Comparison of ENCODE assay signal across 14 mouse cellular contexts in genomic region chr12:106829323-106829722, GRCm38 (mm10).
DNase-seq lines count a peak whose midpoint lies in the region; ATAC-seq lines count a peak whose summit lies in the region.
"Had no signal": no experiment of that assay in that cellular context is flagged by ENCODE, and none has a peak within 500 bp of the region (broad histone marks: within the 10 kb centered on the region; RNA-seq: fewer than 3 reads in every experiment).

No protein-coding gene starts in this region.

- WGBS in intestine, embryonic 14.5 days = 17% methylated on average over 9 of the region's 9 CpGs
- WGBS in intestine, embryonic 16.5 days = 31% methylated on average over 9 of the region's 9 CpGs
- WGBS in embryonic facial prominence, embryonic 10.5 days = 11% methylated on average over 9 of the region's 9 CpGs
- WGBS in embryonic facial prominence, embryonic 15.5 days = 14% methylated on average over 9 of the region's 9 CpGs
- 6% methylated on average over 9 of the region's 9 CpGs for WGBS in midbrain, embryonic 15.5 days

- H3K4me2 ChIP-seq in intestine, embryonic 14.5 days (ENCODE audit: low read length) = 0 out of 2 replicates have a peak overlapping the region, but pooled peaks have one; percentile 2
- no peak overlapping the region for H3K4me2 ChIP-seq in intestine, embryonic 16.5 days (ENCODE audit: low read depth, low read length)
- H3K4me2 ChIP-seq in embryonic facial prominence, embryonic 15.5 days (replicated peaks) = no peak overlapping the region
- no peak overlapping the region for H3K4me2 ChIP-seq in midbrain, embryonic 15.5 days
- H3K4me2 ChIP-seq: liver, embryonic 13.5 days had no signal

- no peaks in the 10 kb centered on the region for H3K27me3 ChIP-seq in intestine, embryonic 14.5 days (replicated peaks; ENCODE audit: control insufficient read depth, insufficient read depth, low read length)
- no peaks in the 10 kb centered on the region for H3K27me3 ChIP-seq in intestine, embryonic 16.5 days (replicated peaks; ENCODE audit: control insufficient read depth, insufficient read depth, low read length)
- peaks cover 30% of the 10 kb centered on the region for H3K27me3 ChIP-seq in embryonic facial prominence, embryonic 10.5 days (replicated peaks; ENCODE audit: low read depth, poor library complexity, severe bottlenecking)
- no peaks in the 10 kb centered on the region for H3K27me3 ChIP-seq in embryonic facial prominence, embryonic 15.5 days
- no peaks in the 10 kb centered on the region for H3K27me3 ChIP-seq in midbrain, embryonic 15.5 days (replicated peaks)
- H3K27me3 ChIP-seq: liver, embryonic 13.5 days had no signal

- H3K9me3 ChIP-seq in intestine, embryonic 14.5 days (ENCODE audit: control insufficient read depth, low read length) = no peaks in the 10 kb centered on the region
- H3K9me3 ChIP-seq in intestine, embryonic 16.5 days (ENCODE audit: control insufficient read depth, low read length) = no peaks in the 10 kb centered on the region
- no peaks in the 10 kb centered on the region for H3K9me3 ChIP-seq in embryonic facial prominence, embryonic 10.5 days
- H3K9me3 ChIP-seq in embryonic facial prominence, embryonic 15.5 days (replicated peaks) = no peaks in the 10 kb centered on the region
- H3K9me3 ChIP-seq in midbrain, embryonic 15.5 days = no peaks in the 10 kb centered on the region
- H3K9me3 ChIP-seq: liver, embryonic 13.5 days had no signal

- H3K4me1 ChIP-seq in intestine, embryonic 14.5 days (replicated peaks; ENCODE audit: control insufficient read depth, insufficient read depth, low read length) = peaks cover 5% of the 10 kb centered on the region; the same call in 1 of the 2 replicates
- 0 out of 2 replicates have a peak, but pooled peaks cover 2% of the 10 kb centered on the region for H3K4me1 ChIP-seq in intestine, embryonic 16.5 days (ENCODE audit: control insufficient read depth, insufficient read depth, low read length)
- H3K4me1 ChIP-seq in embryonic facial prominence, embryonic 10.5 days = peaks cover 50% of the 10 kb centered on the region
- peaks cover 15% of the 10 kb centered on the region for H3K4me1 ChIP-seq in embryonic facial prominence, embryonic 15.5 days
- H3K4me1 ChIP-seq in midbrain, embryonic 15.5 days = peaks cover 12% of the 10 kb centered on the region
- H3K4me1 ChIP-seq: liver, embryonic 13.5 days had no signal

- H3K4me3 ChIP-seq in intestine, embryonic 14.5 days (ENCODE audit: low read depth, low read length) = no peak overlapping the region
- H3K4me3 ChIP-seq in intestine, embryonic 16.5 days (ENCODE audit: low read length) = no peak overlapping the region
- no peak overlapping the region for H3K4me3 ChIP-seq in embryonic facial prominence, embryonic 10.5 days
- H3K4me3 ChIP-seq in embryonic facial prominence, embryonic 15.5 days (replicated peaks) = no peak overlapping the region
- no peak overlapping the region for H3K4me3 ChIP-seq in midbrain, embryonic 15.5 days
- H3K4me3 ChIP-seq: gastrocnemius, adult 2 months; liver, embryonic 13.5 days; myocyte had no signal

- H3K36me3 ChIP-seq in intestine, embryonic 14.5 days (ENCODE audit: control insufficient read depth, insufficient read depth, low read length) = no peaks in the 10 kb centered on the region
- H3K36me3 ChIP-seq in intestine, embryonic 16.5 days (ENCODE audit: control insufficient read depth, insufficient read depth, low read length) = no peaks in the 10 kb centered on the region
- H3K36me3 ChIP-seq in embryonic facial prominence, embryonic 10.5 days (replicated peaks) = no peaks in the 10 kb centered on the region
- no peaks in the 10 kb centered on the region for H3K36me3 ChIP-seq in embryonic facial prominence, embryonic 15.5 days
- H3K36me3 ChIP-seq in midbrain, embryonic 15.5 days (replicated peaks) = no peaks in the 10 kb centered on the region
- H3K36me3 ChIP-seq: liver, embryonic 13.5 days had no signal

- no peak overlapping the region for H3K27ac ChIP-seq in intestine, embryonic 14.5 days (ENCODE audit: low read depth)
- no peak overlapping the region for H3K27ac ChIP-seq in intestine, embryonic 16.5 days (ENCODE audit: low read length)
- H3K27ac ChIP-seq in embryonic facial prominence, embryonic 10.5 days (replicated peaks) = peak overlapping the region; percentile 53
- no peak overlapping the region for H3K27ac ChIP-seq in embryonic facial prominence, embryonic 15.5 days (replicated peaks)
- 0 out of 2 replicates have a peak overlapping the region, but pooled peaks have one; percentile 13 for H3K27ac ChIP-seq in midbrain, embryonic 15.5 days
- H3K27ac ChIP-seq: gastrocnemius, adult 2 months; liver, embryonic 13.5 days had no signal

- no peak for ATAC-seq in intestine, embryonic 14.5 days (replicated peaks; ENCODE audit: low FRiP score, low TSS enrichment, low read depth)
- no peak for ATAC-seq in intestine, embryonic 16.5 days
- 0 out of 2 replicates have a peak, but pooled peaks have one; percentile 39 for ATAC-seq in embryonic facial prominence, embryonic 15.5 days (ENCODE audit: insufficient number of reproducible peaks, low FRiP score, low TSS enrichment, low read depth)
- 0 out of 2 replicates have a peak, but pooled peaks have one; percentile 30 for ATAC-seq in midbrain, embryonic 15.5 days (replicated peaks)

- DNase-seq in intestine, embryonic 14.5 days (ENCODE audit: low spot score) = no peak
- peak; percentile 46 for DNase-seq in embryonic facial prominence, embryonic 10.5 days (ENCODE audit: low spot score)
- no peak for DNase-seq in adrenal gland, postnatal 14 days
- DNase-seq in cerebellum, adult 11-12 months = no peak
- DNase-seq: cerebellum, adult 9-11 months; gastrocnemius, adult 2 months; kidney, adult 8-10 months; liver, embryonic 13.5 days; lung, postnatal 36 days; spleen, adult 18-20 months had no signal

- no peak overlapping the region for H3K9ac ChIP-seq in intestine, embryonic 14.5 days (ENCODE audit: low read length)
- no peak overlapping the region for H3K9ac ChIP-seq in intestine, embryonic 16.5 days (ENCODE audit: low read depth, low read length)
- no peak overlapping the region for H3K9ac ChIP-seq in embryonic facial prominence, embryonic 15.5 days
- H3K9ac ChIP-seq in midbrain, embryonic 15.5 days = no peak overlapping the region
- H3K9ac ChIP-seq: liver, embryonic 13.5 days had no signal

Comparison
In these comparisons a context has a peak if more than half of its experiments do, and no peak if none do; other contexts are left out.
1. H3K27ac ChIP-seq: peak in embryonic facial prominence, embryonic 10.5 days (single experiment) and midbrain, embryonic 15.5 days (single experiment); none in intestine, embryonic 14.5 days (single experiment), intestine, embryonic 16.5 days (single experiment) and embryonic facial prominence, embryonic 15.5 days (single experiment).
2. ATAC-seq: peak in embryonic facial prominence, embryonic 15.5 days (single experiment) and midbrain, embryonic 15.5 days (single experiment); none in intestine, embryonic 14.5 days (single experiment) and intestine, embryonic 16.5 days (single experiment).